In the genomic region with DNA sequence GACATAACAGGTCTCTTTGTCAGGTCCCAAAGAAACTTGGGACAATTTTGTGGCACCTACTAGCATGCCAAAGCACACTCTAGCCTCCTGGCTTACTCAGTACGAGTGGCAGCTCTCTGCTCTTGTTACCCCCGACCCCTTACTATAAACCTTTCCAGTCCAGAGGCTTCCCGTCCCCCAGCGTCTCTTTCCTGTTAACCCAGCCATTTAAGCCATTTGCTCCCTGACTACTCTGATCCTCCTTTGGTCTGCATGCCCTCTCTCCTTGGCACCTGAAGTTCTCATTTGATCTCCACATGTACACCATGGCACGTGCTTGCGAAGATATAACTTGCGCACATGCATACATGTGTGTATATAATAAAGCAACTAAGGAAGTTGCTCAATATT, we compare ENCODE assay signal across 7 mouse cellular contexts. TPM values are rescaled to one million over a fixed set of nuclear protein-coding genes. Genes with fewer than 3 reads are reported as not detected.
DNase-seq lines count a peak whose midpoint lies in the region; ATAC-seq and TF ChIP-seq lines count a peak whose summit lies in the region.

No protein-coding gene starts in this region.

- no peak for DNase-seq in left cerebral cortex, adult 2 months (ENCODE audit: extremely low spot score in 1 of 2, low spot score in 2 of 2)
- DNase-seq in left cerebral cortex, postnatal 4 days, result no peak
- DNase-seq in hindbrain, postnatal 0 days (ENCODE audit: low spot score), result no peak
- no peak for DNase-seq in gastrocnemius, postnatal 4 days (ENCODE audit: low spot score in 2 of 2)
- no peak for DNase-seq in adrenal gland, adult 18-20 months (ENCODE audit: low spot score in 2 of 2)

- peaks cover 36% of the 10 kb centered on the region for H3K4me1 ChIP-seq in embryonic facial prominence, embryonic 13.5 days
- peaks cover 4% of the 10 kb centered on the region for H3K4me1 ChIP-seq in hindbrain, postnatal 0 days (ENCODE audit: insufficient read depth, low read length)
- H3K4me1 ChIP-seq in neural tube, embryonic 12.5 days, result peaks cover 21% of the 10 kb centered on the region

- peak overlapping the region; percentile 73 for H3K4me3 ChIP-seq in left cerebral cortex, adult 2 months
- H3K4me3 ChIP-seq in embryonic facial prominence, embryonic 13.5 days, result peak overlapping the region; percentile 64
- H3K4me3 ChIP-seq in hindbrain, postnatal 0 days (ENCODE audit: low read length), result peak overlapping the region; percentile 53
- peak overlapping the region; percentile 56 for H3K4me3 ChIP-seq in neural tube, embryonic 12.5 days

- H3K36me3 ChIP-seq in embryonic facial prominence, embryonic 13.5 days, result 0 out of 2 replicates have a peak, but pooled peaks cover 7% of the 10 kb centered on the region
- H3K36me3 ChIP-seq in hindbrain, postnatal 0 days (ENCODE audit: insufficient read depth, low read length), result no peaks in the 10 kb centered on the region
- no peaks in the 10 kb centered on the region for H3K36me3 ChIP-seq in neural tube, embryonic 12.5 days

- 63% methylated on average over 7 of the region's 7 CpGs for WGBS in embryonic facial prominence, embryonic 13.5 days
- 58% methylated on average over 7 of the region's 7 CpGs for WGBS in hindbrain, postnatal 0 days
- 58% methylated on average over 7 of the region's 7 CpGs for WGBS in neural tube, embryonic 12.5 days

- no peaks in the 10 kb centered on the region for H3K9me3 ChIP-seq in embryonic facial prominence, embryonic 13.5 days
- H3K9me3 ChIP-seq in hindbrain, postnatal 0 days (ENCODE audit: low read length), result no peaks in the 10 kb centered on the region
- H3K9me3 ChIP-seq in neural tube, embryonic 12.5 days, result no peaks in the 10 kb centered on the region

- H3K9ac ChIP-seq in embryonic facial prominence, embryonic 13.5 days, result peak overlapping the region; percentile 70
- peak overlapping the region; percentile 68 for H3K9ac ChIP-seq in hindbrain, postnatal 0 days (replicated peaks; ENCODE audit: low read length)
- H3K9ac ChIP-seq in neural tube, embryonic 12.5 days, result peak overlapping the region; percentile 58; the same call in 1 of the 2 replicates

- TF ChIP-seq CTCF in left cerebral cortex, adult 2 months (IDR thresholded peaks at IDR 0.05), result no peak
- no peak for TF ChIP-seq CTCF in hindbrain, postnatal 0 days (IDR thresholded peaks at IDR 0.05; ENCODE audit: low read depth)

- intact Hi-C loops in left cerebral cortex, adult 2 months (cut with DNase I), result loop anchor here (5.0 to 10.0 kb wide), 2 partner anchors 177 to 274 kb away; partner anchors contain the start of gene Baz1b
- intact Hi-C loops in left cerebral cortex, postnatal 4 days (cut with DNase I), result loop anchor here (10.0 kb wide), 1 partner anchor 164 kb away; no protein-coding TSS in a partner anchor

- peak overlapping the region; percentile 99 for H3K27ac ChIP-seq in left cerebral cortex, adult 2 months
- peak overlapping the region; percentile 96; the same call in 1 of the 2 replicates for H3K27ac ChIP-seq in embryonic facial prominence, embryonic 13.5 days
- peak overlapping the region; percentile 98; the same call in 1 of the 2 replicates for H3K27ac ChIP-seq in hindbrain, postnatal 0 days
- no peak overlapping the region for H3K27ac ChIP-seq in neural tube, embryonic 12.5 days

- ATAC-seq in embryonic facial prominence, embryonic 13.5 days (ENCODE audit: insufficient number of reproducible peaks, insufficient read depth, low FRiP score, low TSS enrichment, low read depth), result no peak
- ATAC-seq in hindbrain, postnatal 0 days, result no peak
- ATAC-seq in neural tube, embryonic 12.5 days (ENCODE audit: low FRiP score, low read depth), result no peak

- H3K4me2 ChIP-seq in embryonic facial prominence, embryonic 13.5 days, result peak overlapping the region; percentile 81
- peak overlapping the region; percentile 84 for H3K4me2 ChIP-seq in hindbrain, postnatal 0 days (ENCODE audit: low read depth, low read length)
- peak overlapping the region; percentile 83 for H3K4me2 ChIP-seq in neural tube, embryonic 12.5 days (replicated peaks)

- H3K27me3 ChIP-seq in embryonic facial prominence, embryonic 13.5 days, result no peaks in the 10 kb centered on the region
- no peaks in the 10 kb centered on the region for H3K27me3 ChIP-seq in hindbrain, postnatal 0 days (ENCODE audit: insufficient read depth, low read length)
- no peaks in the 10 kb centered on the region for H3K27me3 ChIP-seq in neural tube, embryonic 12.5 days (replicated peaks)

RNA-seq across cellular contexts. Expression of gene Abhd11, which starts 1.4 kb away (rescaled TPM):
- 10 to 100 TPM; 31.3 to 39.3 TPM for total RNA-seq in left cerebral cortex, adult 2 months (2021)
- 10 to 100 TPM; 56.6 to 60.8 TPM for total RNA-seq in left cerebral cortex, postnatal 4 days (2021)
- 57.4 and 59.4 TPM in 2 replicates for polyA plus RNA-seq in embryonic facial prominence, embryonic 13.5 days (2015; fragmentation: Nextera tagmentation; extraction: Ambion mirVana)
- total RNA-seq in hindbrain, postnatal 0 days (2014; rRNA removed), result 60.7 and 72.4 TPM in 2 replicates
- 81.7 and 83.7 TPM in 2 replicates for polyA plus RNA-seq in hindbrain, postnatal 0 days (2015; fragmentation: Nextera tagmentation; extraction: Ambion mirVana)
- 51.6 and 56.3 TPM in 2 replicates for polyA plus RNA-seq in neural tube, embryonic 12.5 days (2016; fragmentation: Nextera tagmentation; extraction: Ambion mirVana)
- 10 to 100 TPM; 44.0 to 44.6 TPM for total RNA-seq in gastrocnemius, postnatal 4 days (2021)
- total RNA-seq in adrenal gland, adult 18-20 months (2021), result 10 to 100 TPM; 52.3 to 59.7 TPM

RNA-seq across cellular contexts. Expression of gene Stx1a, which starts 13.0 kb away (rescaled TPM):
- 100 to 1,000 TPM; 340 to 346 TPM for total RNA-seq in left cerebral cortex, adult 2 months (2021)
- 100 to 1,000 TPM; 261 to 264 TPM for total RNA-seq in left cerebral cortex, postnatal 4 days (2021)
- 12.9 and 21.7 TPM in 2 replicates for polyA plus RNA-seq in embryonic facial prominence, embryonic 13.5 days (2015; fragmentation: Nextera tagmentation; extraction: Ambion mirVana)
- 141 and 149 TPM in 2 replicates for total RNA-seq in hindbrain, postnatal 0 days (2014; rRNA removed)
- 118 and 126 TPM in 2 replicates for polyA plus RNA-seq in hindbrain, postnatal 0 days (2015; fragmentation: Nextera tagmentation; extraction: Ambion mirVana)
- 41.6 and 54.5 TPM in 2 replicates for polyA plus RNA-seq in neural tube, embryonic 12.5 days (2016; fragmentation: Nextera tagmentation; extraction: Ambion mirVana)
- 1 to 10 TPM; 4.5 to 5.1 TPM for total RNA-seq in gastrocnemius, postnatal 4 days (2021)
- 1 to 10 TPM; 6.0 to 7.2 TPM for total RNA-seq in adrenal gland, adult 18-20 months (2021)

RNA-seq across cellular contexts. Expression of gene Cldn3, which starts 24.3 kb away (rescaled TPM):
- under 1 TPM; 0.81 to 0.82 TPM for total RNA-seq in left cerebral cortex, adult 2 months (2021)
- 1 to 10 TPM; 6.2 to 6.4 TPM for total RNA-seq in left cerebral cortex, postnatal 4 days (2021)
- 14.8 and 26.4 TPM in 2 replicates for polyA plus RNA-seq in embryonic facial prominence, embryonic 13.5 days (2015; fragmentation: Nextera tagmentation; extraction: Ambion mirVana)
- total RNA-seq in hindbrain, postnatal 0 days (2014; rRNA removed), result 3.6 and 10.5 TPM in 2 replicates
- 4.7 and 5.9 TPM in 2 replicates for polyA plus RNA-seq in hindbrain, postnatal 0 days (2015; fragmentation: Nextera tagmentation; extraction: Ambion mirVana)
- polyA plus RNA-seq in neural tube, embryonic 12.5 days (2016; fragmentation: Nextera tagmentation; extraction: Ambion mirVana), result 1.7 and 1.9 TPM in 2 replicates
- under 1 TPM in 1 of 2 experiments, not detected in 1; 0.29 TPM for total RNA-seq in gastrocnemius, postnatal 4 days (2021)
- total RNA-seq in adrenal gland, adult 18-20 months (2021), result under 1 TPM; 0.50 to 0.54 TPM

RNA-seq across cellular contexts. Expression of gene Dnajc30, which starts 53.7 kb away (rescaled TPM):
- 10 to 100 TPM; 38.6 to 41.7 TPM for total RNA-seq in left cerebral cortex, adult 2 months (2021)
- total RNA-seq in left cerebral cortex, postnatal 4 days (2021), result 10 to 100 TPM; 27.4 to 30.1 TPM
- polyA plus RNA-seq in embryonic facial prominence, embryonic 13.5 days (2015; fragmentation: Nextera tagmentation; extraction: Ambion mirVana), result 35.2 and 38.8 TPM in 2 replicates
- total RNA-seq in hindbrain, postnatal 0 days (2014; rRNA removed), result 14.7 and 19.6 TPM in 2 replicates
- 43.4 and 45.3 TPM in 2 replicates for polyA plus RNA-seq in hindbrain, postnatal 0 days (2015; fragmentation: Nextera tagmentation; extraction: Ambion mirVana)
- polyA plus RNA-seq in neural tube, embryonic 12.5 days (2016; fragmentation: Nextera tagmentation; extraction: Ambion mirVana), result 30.3 and 32.2 TPM in 2 replicates
- total RNA-seq in gastrocnemius, postnatal 4 days (2021), result 10 to 100 TPM; 23.8 to 25.2 TPM
- total RNA-seq in adrenal gland, adult 18-20 months (2021), result 10 to 100 TPM; 25.8 to 30.3 TPM

RNA-seq across cellular contexts. Expression of gene Bud23, which starts 54.4 kb away (rescaled TPM):
- 10 to 100 TPM; 53.4 to 57.3 TPM for total RNA-seq in left cerebral cortex, adult 2 months (2021)
- 10 to 100 TPM; 51.7 to 52.1 TPM for total RNA-seq in left cerebral cortex, postnatal 4 days (2021)
- 132 and 147 TPM in 2 replicates for polyA plus RNA-seq in embryonic facial prominence, embryonic 13.5 days (2015; fragmentation: Nextera tagmentation; extraction: Ambion mirVana)
- 44.8 and 52.2 TPM in 2 replicates for total RNA-seq in hindbrain, postnatal 0 days (2014; rRNA removed)
- 64.5 TPM in 2 replicates for polyA plus RNA-seq in hindbrain, postnatal 0 days (2015; fragmentation: Nextera tagmentation; extraction: Ambion mirVana)
- polyA plus RNA-seq in neural tube, embryonic 12.5 days (2016; fragmentation: Nextera tagmentation; extraction: Ambion mirVana), result 106 and 112 TPM in 2 replicates
- total RNA-seq in gastrocnemius, postnatal 4 days (2021), result 10 to 100 TPM; 29.9 to 33.3 TPM
- 10 to 100 TPM; 45.7 to 55.0 TPM for total RNA-seq in adrenal gland, adult 18-20 months (2021)

Comparison
In these comparisons a context has a peak if more than half of its experiments do, and no peak if none do; other contexts are left out.
1. RNA of gene Stx1a, which starts 13.0 kb away (total RNA-seq): 340 to 346 TPM in left cerebral cortex, adult 2 months, 261 to 264 TPM in left cerebral cortex, postnatal 4 days and 141 to 149 TPM in hindbrain, postnatal 0 days; 6.0 to 7.2 TPM in adrenal gland, adult 18-20 months and 4.5 to 5.1 TPM in gastrocnemius, postnatal 4 days; every median in the first group is over 10 times any median in the second.
2. Peak in every context shown above with its lines, with median percentiles within 50 percentile points of each other: H3K4me3 ChIP-seq, H3K4me2 ChIP-seq and H3K9ac ChIP-seq.